Mouse (Mus musculus) forebrain, embryonic 14.5 days (tissue): ENCODE measurements at regions not wholly inside any gene's neighbourhood (a gene's known extent, or its start where the extent isn't known, plus 50 kb on each side); places are given as distances from the start of the nearest gene placed in this dataset.
A peak's percentile ranks its signal among the peaks of the same experiment; 100 is the strongest.

Source experiments
- ATAC-seq: fragments of 200-750 bp; cut with Nextera tagmentation; 2 replicates; pipeline ENCODE4 v1.8.0; 2017; ENCODE audit warnings: mild to moderate bottlenecking, moderate library complexity
- DNase-seq: peaks from one replicate; pipeline ENCODE4 v3.0.0-alpha.2; 2015; ENCODE audit warnings: low spot score
- H3K27ac ChIP-seq: fragments of 300-500 bp; sonication (generic); 2 replicates; pipeline ENCODE4 v1.5.1; 2014; ENCODE audit warnings: low read depth, mild to moderate bottlenecking, control low read depth, low read length, moderate library complexity
- H3K27me3 ChIP-seq: fragments of 300-500 bp; sonication (generic); replicated peaks from 2 replicates; pipeline ENCODE4 v1.6.1; 2014; ENCODE audit warnings: low read length, control low read depth, mixed read lengths; ENCODE audit not compliant: control insufficient read depth, insufficient read depth
- H3K36me3 ChIP-seq: fragments of 300-500 bp; sonication (generic); 2 replicates; pipeline ENCODE4 v1.6.1; 2014; ENCODE audit warnings: low read length, control low read depth; ENCODE audit not compliant: control insufficient read depth, insufficient read depth
- H3K4me1 ChIP-seq: fragments of 300-500 bp; sonication (generic); 2 replicates; pipeline ENCODE4 v1.6.1; 2014; ENCODE audit warnings: antibody characterized with exemption, low read length, control low read depth; ENCODE audit not compliant: control insufficient read depth, insufficient read depth
- H3K4me2 ChIP-seq: fragments of 300-500 bp; sonication (generic); 2 replicates; pipeline ENCODE4 v1.6.1; 2014; ENCODE audit warnings: mild to moderate bottlenecking, control low read depth, low read length
- H3K4me3 ChIP-seq: fragments of 300-500 bp; sonication (generic); 2 replicates; pipeline ENCODE4 v1.5.1; 2014; ENCODE audit warnings: low read depth, low read length, control low read depth
- H3K9ac ChIP-seq: fragments of 300-500 bp; sonication (generic); 2 replicates; pipeline ENCODE4 v1.6.1; 2014; ENCODE audit warnings: mild to moderate bottlenecking, low read length, control low read depth, moderate library complexity
- H3K9me3 ChIP-seq: fragments of 300-500 bp; sonication (generic); replicated peaks from 2 replicates; pipeline ENCODE4 v1.6.1; 2016; ENCODE audit warnings: low read length, control low read depth, mixed read lengths; ENCODE audit not compliant: control insufficient read depth
- WGBS: fragments of 180-500 bp; shearing (Covaris S2); extraction: QIAGEN DNeasy Blood & Tissue Kit; methylation state at CpG from one replicate; pipeline ENCODE4 v1.1.7; 2014; 5-methylcytosine and 5-hydroxymethylcytosine counted together

- Histone ChIP-seq H3K9me3 (no peaks in the 10 kb centered on the region), H3K27ac (no peak overlapping the region), H3K4me2 (no peak overlapping the region), H3K27me3 (no peaks in the 10 kb centered on the region), H3K4me3 (no peak overlapping the region), H3K36me3 (no peaks in the 10 kb centered on the region), H3K4me1 (no peaks in the 10 kb centered on the region), H3K9ac (no peak overlapping the region)
- WGBS = 21% methylated on average over 9 of the region's 9 CpGs
- DNase-seq (peak; percentile 20), ATAC-seq (0 out of 2 replicates have a peak, but pooled peaks have one; percentile 37)
Measured at GRCm38 (mm10) chr4:100722532-100722931, 53.9 kb upstream of the Cachd1 start.

- Histone ChIP-seq H3K4me2 (no peak overlapping the region), H3K27ac (no peak overlapping the region), H3K36me3 (no peaks in the 10 kb centered on the region), H3K9ac (no peak overlapping the region), H3K4me1 (no peaks in the 10 kb centered on the region), H3K4me3 (no peak overlapping the region), H3K9me3 (no peaks in the 10 kb centered on the region), H3K27me3 (no peaks in the 10 kb centered on the region)
- ATAC-seq (no peak), DNase-seq (no peak)
- 24% methylated on average over 5 of the region's 5 CpGs for WGBS
Measured at GRCm38 (mm10) chr4:100723053-100723452, 53.4 kb upstream of the Cachd1 start.

DNA sequence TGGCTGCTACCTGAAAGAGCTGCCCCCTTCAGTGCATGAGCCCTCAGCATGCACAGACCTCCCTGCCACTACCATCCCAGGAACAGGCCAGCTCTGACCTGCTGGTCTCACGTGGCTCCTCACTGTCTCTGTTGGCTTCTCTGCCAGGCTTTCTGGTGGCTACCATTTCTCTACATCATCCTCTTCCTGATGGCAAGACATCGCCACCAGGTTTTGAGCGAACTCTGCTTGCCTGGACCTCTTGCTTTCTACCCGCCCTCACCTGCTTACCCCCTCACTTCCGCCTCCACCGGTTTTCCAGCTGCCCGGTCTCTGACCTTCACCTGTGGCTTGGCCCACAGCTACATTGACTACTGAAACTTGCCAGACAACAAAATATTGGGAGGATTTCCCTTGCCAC is 50.7 kb upstream of the Cachd1 start:
- no peak for DNase-seq
- no peaks in the 10 kb centered on the region for H3K4me1 ChIP-seq
- H3K27ac ChIP-seq = no peak overlapping the region
- no peaks in the 10 kb centered on the region for H3K27me3 ChIP-seq
- H3K36me3 ChIP-seq = no peaks in the 10 kb centered on the region
- WGBS = 95% methylated on average over 7 of the region's 7 CpGs
- no peak for ATAC-seq
- no peak overlapping the region for H3K4me2 ChIP-seq
- H3K9me3 ChIP-seq = no peaks in the 10 kb centered on the region
- no peak overlapping the region for H3K4me3 ChIP-seq
- H3K9ac ChIP-seq = no peak overlapping the region

DNA sequence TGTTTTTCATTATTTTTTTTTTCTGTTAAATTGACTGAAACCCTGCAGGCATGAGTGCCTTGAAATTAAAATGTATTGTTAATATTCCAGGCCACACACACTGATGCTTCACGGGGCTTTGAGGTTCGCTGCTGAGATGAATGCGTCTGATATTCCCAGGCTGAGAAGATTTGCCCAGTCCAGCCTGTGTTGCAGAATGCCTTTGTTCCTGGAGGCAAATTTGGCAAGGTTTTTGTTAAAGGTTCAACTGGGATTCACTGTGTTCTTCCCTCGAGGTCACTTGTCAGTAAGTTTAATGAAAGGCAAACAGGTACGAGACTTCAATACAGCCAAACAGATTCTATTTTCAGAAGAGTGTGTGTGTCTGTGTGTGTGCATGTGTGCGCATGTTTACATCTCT is 50.0 kb upstream of the Cachd1 start:
- Histone ChIP-seq H3K4me3 (no peak overlapping the region), H3K9ac (no peak overlapping the region), H3K36me3 (no peaks in the 10 kb centered on the region), H3K4me2 (no peak overlapping the region), H3K27ac (peak overlapping the region; percentile 18; the same call in 1 of the 2 replicates), H3K4me1 (no peaks in the 10 kb centered on the region), H3K27me3 (no peaks in the 10 kb centered on the region), H3K9me3 (no peaks in the 10 kb centered on the region)
- no peak for ATAC-seq
- DNase-seq = peak; percentile 25
- 33% methylated on average over 6 of the region's 6 CpGs for WGBS
